Mouse (Mus musculus): ENCODE measurements around the gene Nupr1l.
"Not testable (repeated sequence)": the region's sequence is repeated elsewhere in the genome, so short reads cannot be mapped to it uniquely, and the experiment has no call there.

Nupr1l gene

DNA sequence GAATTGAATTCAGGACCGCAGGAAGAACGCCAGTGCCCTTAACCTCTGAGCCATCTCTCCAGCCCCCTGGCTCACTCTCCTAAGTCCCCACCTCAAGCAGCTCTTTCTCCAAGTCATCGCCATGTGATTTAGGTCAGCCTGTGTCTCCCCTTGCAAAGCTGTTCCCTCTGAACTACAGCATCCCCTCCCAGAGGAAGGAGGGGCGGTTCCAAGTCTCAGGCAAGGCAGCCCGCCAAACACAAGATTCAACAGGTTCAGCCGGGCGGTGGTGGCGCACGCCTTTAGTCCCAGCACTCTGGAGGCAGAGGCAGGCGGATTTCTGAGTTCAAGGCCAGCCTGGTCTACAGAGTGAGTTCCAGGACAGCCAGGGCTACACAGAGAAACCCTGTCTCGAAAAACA is 7.2 kb downstream of the Nupr1l start:
- not testable (repeated sequence) for DNase-seq (ENCODE audit: low read depth, low spot score)

DNA sequence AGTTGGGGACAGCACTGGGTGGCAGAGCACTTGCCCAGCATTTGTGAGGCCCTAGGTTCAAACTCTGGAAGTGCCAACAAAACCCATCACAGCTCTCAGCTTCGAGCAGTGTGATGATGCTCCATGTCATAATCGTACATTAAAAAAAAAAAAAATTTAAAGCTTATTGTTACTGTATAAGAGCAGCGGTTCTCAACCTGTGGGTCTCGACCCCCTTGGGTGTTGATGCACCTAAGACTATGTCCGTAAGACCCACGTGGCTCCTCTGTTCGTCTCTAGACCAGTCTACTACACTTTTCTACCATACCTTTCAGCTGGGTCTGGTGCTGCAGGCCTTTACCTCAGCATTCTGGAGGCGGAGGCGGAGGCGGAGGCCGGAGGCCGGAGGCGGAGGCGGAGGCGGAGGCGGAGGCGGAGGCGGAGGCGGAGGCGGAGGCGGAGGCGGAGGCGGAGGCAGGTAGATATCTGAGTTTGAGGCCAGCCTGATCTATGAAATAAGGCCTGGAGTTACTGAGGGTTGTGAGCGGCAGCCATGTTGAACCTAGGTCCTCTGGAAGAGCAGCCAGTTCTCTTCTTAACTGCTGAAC is 9.8 kb downstream of the Nupr1l start:
- DNase-seq (ENCODE audit: low read depth, low spot score): no peak

DNA sequence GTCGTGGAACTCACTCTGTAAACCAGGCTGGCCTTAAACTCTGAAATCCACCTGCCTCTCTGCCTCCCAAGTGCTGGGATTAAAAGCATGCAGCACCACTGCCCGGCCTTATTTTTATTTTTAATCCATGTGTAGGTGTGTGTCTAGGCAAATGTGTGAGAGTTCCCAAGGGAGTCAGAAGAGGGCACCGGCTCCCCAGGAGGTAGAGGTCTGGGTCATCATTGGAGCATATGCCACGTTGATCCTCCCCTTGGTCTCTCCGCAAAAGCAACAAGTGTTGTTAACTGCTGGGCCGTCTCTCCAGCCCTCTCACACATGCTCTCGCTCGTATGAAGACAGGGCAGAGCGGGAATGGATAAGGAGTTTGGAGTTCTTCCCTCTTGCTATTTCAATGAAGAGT is 10.4 kb downstream of the Nupr1l start:
- no peak for DNase-seq (ENCODE audit: low read depth, low spot score)

GRCm38 (mm10) chr5:129919320-129919719 is 11.0 kb downstream of the Nupr1l start:
- DNase-seq (ENCODE audit: low read depth, low spot score): no peak

DNA sequence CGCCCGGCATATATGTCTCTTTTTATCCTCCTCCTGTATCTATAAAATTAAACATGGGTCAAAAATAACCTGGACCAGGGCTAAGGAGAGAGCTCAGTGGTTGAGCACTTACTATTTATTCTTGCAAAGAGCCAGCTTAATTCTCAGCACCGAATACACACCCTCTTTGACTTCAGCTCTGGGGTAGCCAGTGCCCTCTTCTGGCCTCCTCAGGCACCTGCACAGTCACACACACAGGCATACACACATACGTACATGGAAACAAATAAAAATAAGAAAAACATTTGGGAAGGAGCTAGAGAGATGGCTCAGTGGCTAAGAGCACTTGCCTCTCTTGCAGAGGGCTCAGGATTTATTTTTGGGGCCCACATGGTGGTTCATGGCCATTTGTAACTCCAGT is 13.6 kb downstream of the Nupr1l start:
- no peak for DNase-seq (ENCODE audit: low read depth, low spot score)

DNA sequence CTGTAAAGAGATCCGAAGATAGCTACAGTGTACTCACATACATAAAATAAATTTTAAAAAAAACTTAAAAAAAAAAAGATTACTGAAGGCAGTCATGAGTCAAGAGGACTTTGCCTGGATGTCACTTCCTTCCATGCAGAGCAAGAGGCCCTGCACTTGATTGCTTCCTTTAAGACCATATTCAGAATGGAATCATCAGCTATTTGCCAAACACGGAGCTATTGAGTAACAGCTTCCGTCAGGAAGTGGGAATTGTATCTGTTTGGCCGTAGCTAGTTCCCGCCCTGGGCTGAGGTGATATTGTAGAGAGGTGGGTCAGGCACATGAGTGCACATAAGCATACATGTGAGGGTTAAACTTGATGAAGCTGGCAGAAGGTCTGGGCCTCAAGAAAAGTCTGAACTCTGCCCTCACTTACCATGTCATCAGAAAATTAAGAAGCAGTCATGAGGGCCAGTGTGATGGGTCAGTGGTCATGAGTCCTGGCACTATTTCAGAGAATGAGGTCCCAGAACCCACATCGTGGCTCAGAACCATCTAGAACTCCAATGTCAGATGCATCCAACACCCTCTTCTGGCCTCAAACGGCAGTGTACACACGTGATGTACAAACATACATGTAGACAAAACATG is 16.6 kb downstream of the Nupr1l start:
- no peak for DNase-seq (ENCODE audit: low read depth, low spot score)

- no peak for DNase-seq (ENCODE audit: low read depth, low spot score)
Measured at GRCm38 (mm10) chr5:129925933-129926332, 17.6 kb downstream of the Nupr1l start.

DNA sequence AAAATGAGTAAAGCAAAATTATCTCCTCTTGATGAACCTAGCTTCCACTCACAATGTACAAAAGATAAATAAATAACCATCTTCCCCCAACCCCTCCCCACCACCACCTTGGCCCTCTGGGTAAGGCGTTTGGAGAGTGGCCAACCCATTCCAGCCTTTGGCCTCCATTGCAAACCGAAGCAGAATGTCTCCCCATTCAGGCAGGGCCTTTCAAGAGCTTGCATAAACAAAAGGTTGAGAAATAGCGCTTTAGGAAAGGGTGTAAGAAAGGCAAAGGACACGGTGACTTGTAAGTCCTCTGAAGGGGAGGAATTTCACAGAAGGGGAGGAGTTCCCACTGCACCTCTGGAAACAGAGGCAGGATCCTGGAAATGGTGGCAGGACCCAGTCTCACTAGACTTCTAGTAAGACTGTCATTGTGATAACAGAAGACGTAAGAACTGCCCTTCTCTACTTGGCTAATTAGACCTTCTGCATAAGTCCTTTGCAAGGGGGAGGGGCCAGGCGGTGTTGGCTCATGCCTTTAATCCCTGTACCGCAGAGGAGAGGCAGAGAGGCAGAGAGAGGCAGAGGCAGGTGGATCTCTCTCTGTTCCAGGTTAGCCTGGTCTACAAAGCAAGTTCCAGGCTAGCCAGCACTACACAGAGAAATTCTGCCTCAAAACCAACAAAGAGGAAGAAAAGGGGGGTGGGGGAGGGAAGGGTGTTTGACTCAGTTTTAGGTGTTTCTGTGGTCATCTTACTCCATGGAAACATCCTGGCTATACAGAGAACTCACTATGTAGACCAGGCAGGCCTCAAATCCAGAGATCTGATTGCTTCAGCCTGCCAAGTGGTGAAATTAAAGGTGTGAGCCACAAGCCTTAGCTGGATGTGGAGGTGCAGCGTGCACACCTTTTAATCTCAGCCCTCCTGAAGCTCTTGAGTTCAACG is 21.9 kb downstream of the Nupr1l start:
- no peak for DNase-seq (ENCODE audit: low read depth, low spot score)

- no peak for DNase-seq (ENCODE audit: low read depth, low spot score)
Measured at GRCm38 (mm10) chr5:129936941-129937340, 28.6 kb downstream of the Nupr1l start.

- DNase-seq (ENCODE audit: low read depth, low spot score): no peak
Measured at GRCm38 (mm10) chr5:129940281-129940680, 31.9 kb downstream of the Nupr1l start.

DNA sequence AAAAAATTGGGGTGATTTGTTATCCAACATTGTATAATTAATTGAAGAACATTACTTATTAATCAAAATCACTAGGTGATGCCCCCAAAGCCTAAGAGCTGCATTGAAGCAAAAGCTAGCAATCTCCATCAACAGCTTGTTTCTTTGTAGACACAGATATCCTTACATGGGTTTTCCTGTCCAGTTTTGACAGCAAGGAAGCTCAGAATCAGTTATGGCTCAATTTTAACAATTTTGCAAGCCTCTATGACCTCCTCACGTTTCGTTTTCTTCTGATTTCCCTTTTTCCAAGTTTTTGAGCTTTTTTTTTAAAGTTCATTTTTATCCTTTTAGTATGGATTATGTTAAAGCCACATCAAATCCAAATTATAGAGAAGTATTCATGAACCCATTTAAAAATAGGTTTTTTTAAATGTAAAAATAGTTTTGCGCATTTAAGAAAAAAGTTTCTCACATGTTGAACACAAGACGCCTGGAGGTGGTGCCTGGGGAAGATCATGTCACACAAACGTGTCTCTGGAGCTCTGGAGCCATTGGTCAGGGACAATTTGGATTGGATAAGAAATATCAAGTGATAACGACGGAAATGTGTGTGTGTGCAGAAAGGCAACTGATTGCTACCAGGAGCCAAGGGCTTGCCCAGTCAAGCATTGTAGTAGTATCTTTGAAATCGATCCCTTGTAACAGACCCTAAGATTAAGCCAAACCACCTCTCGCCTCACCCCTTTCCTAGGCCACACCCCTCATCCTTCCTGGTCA is 32.6 kb downstream of the Nupr1l start:
- DNase-seq (ENCODE audit: low read depth, low spot score): no peak

GRCm38 (mm10) chr5:129941495-129942045 is 33.2 kb downstream of the Nupr1l start, which contains the start of gene Vkorc1l1:
Gene Vkorc1l1 (plus strand): TSS chr5:129941970.
- DNase-seq (ENCODE audit: low read depth, low spot score): peak; percentile 98

DNA sequence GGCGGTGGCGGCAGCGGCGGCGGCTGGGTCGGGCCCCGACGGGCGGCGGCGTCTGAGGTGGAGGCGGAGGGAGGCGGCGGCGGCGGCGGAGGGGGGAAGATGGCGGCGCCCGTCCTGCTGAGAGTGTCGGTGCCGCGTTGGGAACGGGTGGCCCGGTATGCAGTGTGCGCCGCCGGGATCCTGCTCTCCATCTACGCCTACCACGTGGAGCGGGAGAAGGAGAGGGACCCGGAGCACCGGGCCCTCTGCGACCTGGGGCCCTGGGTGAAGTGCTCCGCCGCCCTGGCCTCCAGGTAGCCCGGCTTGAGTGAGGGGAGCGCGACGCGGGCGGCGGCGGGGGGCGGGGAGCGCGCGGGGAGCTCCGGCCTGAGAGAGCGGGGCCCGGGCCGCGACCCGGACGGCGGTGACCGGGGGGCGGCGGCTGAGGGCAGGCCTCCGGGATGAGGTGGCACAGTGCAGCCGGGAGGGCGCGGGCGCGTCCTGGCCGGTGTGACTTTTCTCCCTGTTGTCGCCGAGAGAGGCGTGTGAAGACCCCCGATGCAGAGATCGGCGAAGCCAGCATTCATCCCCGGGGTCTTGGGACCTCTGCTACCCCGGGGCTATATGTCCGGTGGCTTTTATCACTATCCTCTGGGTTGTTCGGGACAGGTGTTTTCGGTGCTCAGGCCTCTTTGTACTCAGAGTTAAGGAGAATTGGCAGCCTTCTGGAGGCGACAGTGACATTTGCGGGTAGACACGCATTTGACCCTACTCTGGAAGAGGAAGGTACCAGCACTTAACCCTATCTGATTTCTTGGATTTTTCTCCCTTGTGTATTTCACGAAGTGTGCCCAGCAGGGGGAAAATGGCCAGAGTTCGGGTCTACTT is 34.0 kb downstream of the Nupr1l start:
- peak; percentile 11 for DNase-seq (ENCODE audit: low read depth, low spot score)

DNA sequence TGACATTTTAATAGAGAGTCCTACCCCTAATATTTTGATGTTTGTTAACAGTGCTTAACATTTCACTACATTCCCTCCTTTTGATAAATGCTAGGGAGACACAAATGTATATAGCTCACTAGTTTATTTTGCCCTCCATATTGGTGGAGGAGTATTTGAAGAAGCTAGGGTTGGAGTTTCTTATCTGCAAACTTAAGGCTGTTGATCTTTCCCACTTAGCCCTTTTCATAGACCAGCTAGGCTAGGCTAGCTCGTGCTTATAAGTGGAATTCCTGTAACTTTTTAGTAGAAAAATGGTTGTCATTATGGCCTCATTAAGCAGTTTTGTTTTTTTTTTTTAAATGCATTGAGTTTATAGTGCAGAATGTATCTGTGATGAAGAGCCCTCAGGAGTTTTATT is 35.1 kb downstream of the Nupr1l start:
- DNase-seq (ENCODE audit: low read depth, low spot score): no peak

GRCm38 (mm10) chr5:129947528-129948033 is 39.2 kb downstream of the Nupr1l start:
- no peak for DNase-seq (ENCODE audit: low read depth, low spot score)

GRCm38 (mm10) chr5:129952143-129952542 is 43.8 kb downstream of the Nupr1l start:
- no peak for DNase-seq (ENCODE audit: low read depth, low spot score)

GRCm38 (mm10) chr5:129954473-129955254 is 46.3 kb downstream of the Nupr1l start:
- DNase-seq (ENCODE audit: low read depth, low spot score): no peak

GRCm38 (mm10) chr5:129955792-129956191 is 47.5 kb downstream of the Nupr1l start:
- DNase-seq (ENCODE audit: low read depth, low spot score): no peak

GRCm38 (mm10) chr5:129963224-129963623 is 54.9 kb downstream of the Nupr1l start:
- no peak for DNase-seq (ENCODE audit: low read depth, low spot score)

All from retina, postnatal 7 days (tissue).